Mouse (Mus musculus): ENCODE data around the gene Os9.

DNA sequence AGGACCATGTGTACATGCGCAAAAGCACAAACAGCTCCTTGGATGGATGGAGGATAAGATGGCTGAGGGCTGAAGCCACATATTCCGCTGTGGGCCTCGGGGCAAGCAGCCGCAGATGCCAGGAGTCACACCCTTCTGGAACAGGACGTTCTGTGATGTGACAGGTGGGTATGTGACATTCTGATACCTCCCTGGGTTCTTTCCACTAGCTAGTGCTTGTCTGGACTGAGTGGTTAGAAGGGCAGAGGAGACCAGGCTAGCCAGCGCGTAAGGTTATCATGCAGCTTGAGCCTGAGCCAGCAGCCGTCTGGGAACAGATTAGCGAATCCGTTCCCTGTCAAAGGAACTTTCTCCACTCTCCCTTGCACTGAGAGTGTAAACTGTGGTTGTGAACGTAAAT lies 20.0 kb upstream of the Os9 start:
- TF ChIP-seq CTCF (IDR thresholded peaks at IDR 0.05; ENCODE audit: extremely low read depth, insufficient read depth, low read length) (no peak), POLR2A (IDR thresholded peaks at IDR 0.05; ENCODE audit: extremely low read depth, insufficient read depth, low read length) (no peak)

Measured in cortical plate, adult 2 months (tissue).